Mouse (Mus musculus): ENCODE results near the gene Nxpe3. TPM values are rescaled to one million over a fixed set of nuclear protein-coding genes. Genes with fewer than 3 reads are reported as not detected.

Nxpe3 gene
- total and polyA plus RNA-seq, 2 experiments = 0.12 to 0.37 TPM

GRCm38 (mm10) chr16:55790326-55790725, 104.8 kb downstream of the Nxpe3 start:
- H3K27ac ChIP-seq (replicated peaks; ENCODE audit: insufficient read depth, low read depth, low read length) = no peak overlapping the region

More at GRCm38 (mm10) chr16:55790326-55790725, 104.8 kb downstream of the Nxpe3 start:
- Histone ChIP-seq H3K4me1 (ENCODE audit: control insufficient read depth, insufficient read depth, low read length) (no peaks in the 10 kb centered on the region), H3K79me2 (ENCODE audit: control insufficient read depth, insufficient read depth, low read length) (no peaks in the 10 kb centered on the region), H3K9ac (ENCODE audit: low read depth, low read length) (no peak overlapping the region), H3K36me3 (ENCODE audit: control insufficient read depth, insufficient read depth, low read length) (no peaks in the 10 kb centered on the region), H3K27me3 (ENCODE audit: control insufficient read depth, insufficient read depth, low read length) (no peaks in the 10 kb centered on the region), H3K4me3 (ENCODE audit: insufficient read depth, low read depth, low read length) (no peak overlapping the region)
- TF ChIP-seq CTCF (IDR thresholded peaks at IDR 0.05; ENCODE audit: low read depth, low read length) = no peak
- no peak for DNase-seq (ENCODE audit: extremely low read depth, low read depth, low spot score)
- WGBS = 75% methylated on average over 7 of the region's 7 CpGs

Other genes starting within 250 kb of the Nxpe3 start
- 3.7 and 4.2 TPM in 2 replicates for gene Nfkbiz, start 56.4 kb downstream of the Nxpe3 start, total RNA-seq (2014; rRNA removed)
- 4.1 and 4.5 TPM in 2 replicates for gene Nfkbiz, start 56.4 kb downstream of the Nxpe3 start, polyA plus RNA-seq (2012; rRNA removed)
- gene Cep97, start 39.6 kb upstream of the Nxpe3 start, total RNA-seq (2014; rRNA removed) = 1.7 and 1.9 TPM in 2 replicates
- gene Cep97, start 39.6 kb upstream of the Nxpe3 start, polyA plus RNA-seq (2012; rRNA removed) = 0.39 and 0.91 TPM in 2 replicates
- gene Rpl24, start 71.0 kb upstream of the Nxpe3 start, total RNA-seq (2014; rRNA removed) = 178 and 222 TPM in 2 replicates
- gene Rpl24, start 71.0 kb upstream of the Nxpe3 start, polyA plus RNA-seq (2012; rRNA removed) = 95.2 and 103 TPM in 2 replicates
- 8.6 and 9.9 TPM in 2 replicates for gene Zbtb11, start 78.6 kb upstream of the Nxpe3 start, total RNA-seq (2014; rRNA removed)
- 2.0 and 2.8 TPM in 2 replicates for gene Zbtb11, start 78.6 kb upstream of the Nxpe3 start, polyA plus RNA-seq (2012; rRNA removed)
- gene Pcnp, start 134.5 kb upstream of the Nxpe3 start, total RNA-seq (2014; rRNA removed) = 55.8 and 67.7 TPM in 2 replicates
- gene Pcnp, start 134.5 kb upstream of the Nxpe3 start, polyA plus RNA-seq (2012; rRNA removed) = 8.7 and 11.6 TPM in 2 replicates
- gene Trmt10c, start 142.5 kb upstream of the Nxpe3 start, total RNA-seq (2014; rRNA removed) = 9.7 and 10.5 TPM in 2 replicates
- gene Trmt10c, start 142.5 kb upstream of the Nxpe3 start, polyA plus RNA-seq (2012; rRNA removed) = 3.7 and 3.8 TPM in 2 replicates
- 6.7 and 6.9 TPM in 2 replicates for gene Senp7, start 153.1 kb upstream of the Nxpe3 start, total RNA-seq (2014; rRNA removed)
- gene Senp7, start 153.1 kb upstream of the Nxpe3 start, polyA plus RNA-seq (2012; rRNA removed) = 1.2 and 1.3 TPM in 2 replicates

Measured in liver, adult 2 months (tissue).